Mouse (Mus musculus) ovary, postnatal 36 days (tissue): ENCODE measurements around the gene Saa3.
A peak's percentile ranks its signal among the peaks of the same experiment; 100 is the strongest.
"Not testable (repeated sequence)": the region's sequence is repeated elsewhere in the genome, so short reads cannot be mapped to it uniquely, and the experiment has no call there.

ENCODE experiments used
- DNase-seq: peaks from one replicate; pipeline ENCODE4 v3.0.0; 2022; ENCODE audit warnings: low spot score, mixed read lengths

Gene Saa3

GRCm38 (mm10) chr7:46710390-46710844 is 5.1 kb downstream of the Saa3 start, which contains the start of gene Saal1:
Gene Saal1 (minus strand): TSS chr7:46710680.
- DNase-seq, result peak; percentile 84

GRCm38 (mm10) chr7:46700521-46701025 is 14.9 kb downstream of the Saa3 start:
- DNase-seq, result no peak

- DNase-seq, result no peak
These were observed 18.7 kb downstream of the Saa3 start for GRCm38 (mm10) chr7:46696754-46697153.

GRCm38 (mm10) chr7:46686827-46687226 is 28.7 kb downstream of the Saa3 start:
- no peak for DNase-seq

- no peak for DNase-seq
These were observed 34.8 kb downstream of the Saa3 start for GRCm38 (mm10) chr7:46680732-46681131.

GRCm38 (mm10) chr7:46679044-46679443 is 36.5 kb downstream of the Saa3 start:
- not testable (repeated sequence) for DNase-seq

GRCm38 (mm10) chr7:46678417-46678816 is 37.1 kb downstream of the Saa3 start:
- no peak for DNase-seq

- DNase-seq, result no peak
These were observed 38.6 kb downstream of the Saa3 start for GRCm38 (mm10) chr7:46676808-46677360.

GRCm38 (mm10) chr7:46675886-46676285 is 39.6 kb downstream of the Saa3 start:
- DNase-seq, result no peak

- DNase-seq, result no peak
These were observed 40.4 kb downstream of the Saa3 start for GRCm38 (mm10) chr7:46675061-46675460.

GRCm38 (mm10) chr7:46672160-46672672 is 43.3 kb downstream of the Saa3 start, which contains the start of gene Tph1:
Gene Tph1 (minus strand): TSS chr7:46672537.
- no peak for DNase-seq

GRCm38 (mm10) chr7:46667256-46667655 is 48.2 kb downstream of the Saa3 start:
- no peak for DNase-seq

GRCm38 (mm10) chr7:46665236-46665635 is 50.3 kb downstream of the Saa3 start:
- DNase-seq, result peak; percentile 16
